Mouse (Mus musculus) frontal cortex, postnatal 14 days (tissue): ENCODE results near the gene E130308A19Rik.
A peak's percentile ranks its signal among the peaks of the same experiment; 100 is the strongest.
"Not testable (repeated sequence)": the region's sequence is repeated elsewhere in the genome, so short reads cannot be mapped to it uniquely, and the experiment has no call there.

Experiments used
- DNase-seq, 2 experiments: peaks; one replicate each; pipeline ENCODE4 v3.0.0; 2022; ENCODE audit warnings: low spot score in 2 of 2

E130308A19Rik gene

GRCm38 (mm10) chr4:59783685-59784279, 157.8 kb downstream of the E130308A19Rik start:
- peak; percentile 91 to 92 for DNase-seq

- no peak for DNase-seq
Observed at GRCm38 (mm10) chr4:59785412-59785811, 159.4 kb downstream of the E130308A19Rik start.

GRCm38 (mm10) chr4:59786661-59787060, 160.7 kb downstream of the E130308A19Rik start:
- DNase-seq, result peak; percentile 36 to 79

DNA sequence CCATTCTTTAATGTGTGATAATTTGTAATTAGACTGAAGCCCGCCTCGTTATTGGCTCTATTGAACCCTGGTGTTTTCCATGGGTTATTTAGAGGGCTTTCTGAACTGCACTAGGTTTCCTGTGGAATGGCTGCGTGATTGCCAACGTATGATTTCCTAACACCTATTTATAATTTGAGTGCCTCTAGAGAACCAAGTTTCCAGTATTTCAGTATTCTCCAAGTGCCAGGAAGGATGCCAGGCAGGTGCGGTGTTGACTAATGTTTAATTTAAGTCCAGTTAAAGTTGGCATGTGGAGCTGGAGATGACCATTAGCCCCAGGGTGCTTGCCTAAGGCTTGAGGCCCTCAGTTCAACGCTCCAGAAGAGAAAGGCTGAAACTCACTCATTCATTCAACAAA, 161.1 kb downstream of the E130308A19Rik start:
- DNase-seq, result no peak

DNA sequence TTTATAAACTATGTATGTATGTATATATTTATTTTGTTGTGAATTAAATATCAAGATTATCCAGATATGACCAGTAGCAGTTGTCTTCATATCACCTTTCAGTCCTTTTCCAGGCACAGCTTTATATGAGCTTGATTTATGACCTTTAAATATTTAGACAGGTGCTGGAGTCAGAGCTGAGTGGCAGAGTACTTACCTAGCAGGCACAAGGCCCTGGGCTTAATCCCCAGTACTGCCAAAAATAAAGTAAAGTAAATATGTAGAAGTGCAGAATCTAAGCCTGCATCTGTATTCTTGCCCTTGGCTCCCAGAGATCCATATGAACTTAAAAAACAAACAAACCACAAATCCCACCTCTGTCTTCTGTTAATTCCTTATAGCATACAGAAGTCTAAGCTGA, 163.0 kb downstream of the E130308A19Rik start:
- DNase-seq, result no peak

DNA sequence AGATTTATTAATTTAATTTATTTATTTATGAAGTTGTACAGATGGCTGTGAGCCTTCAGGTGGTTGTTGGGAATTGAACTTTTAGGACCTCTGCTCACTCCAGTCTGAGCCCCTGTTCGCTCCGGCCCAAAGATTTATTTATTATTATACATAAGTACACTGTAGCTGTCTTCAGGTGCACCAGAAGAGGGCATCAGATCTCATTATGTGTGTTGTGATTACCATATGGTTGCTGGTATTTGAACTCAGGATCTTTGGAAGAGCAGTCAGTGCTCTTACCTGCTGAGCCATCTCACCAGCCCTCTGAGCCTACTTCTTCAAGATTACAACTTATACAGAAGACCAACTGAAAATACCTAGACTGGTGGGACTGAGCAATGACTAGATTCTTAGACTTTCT, 167.6 kb downstream of the E130308A19Rik start:
- DNase-seq, result not testable (repeated sequence)

- no peak for DNase-seq
Observed at GRCm38 (mm10) chr4:59794116-59794515, 168.1 kb downstream of the E130308A19Rik start.

DNA sequence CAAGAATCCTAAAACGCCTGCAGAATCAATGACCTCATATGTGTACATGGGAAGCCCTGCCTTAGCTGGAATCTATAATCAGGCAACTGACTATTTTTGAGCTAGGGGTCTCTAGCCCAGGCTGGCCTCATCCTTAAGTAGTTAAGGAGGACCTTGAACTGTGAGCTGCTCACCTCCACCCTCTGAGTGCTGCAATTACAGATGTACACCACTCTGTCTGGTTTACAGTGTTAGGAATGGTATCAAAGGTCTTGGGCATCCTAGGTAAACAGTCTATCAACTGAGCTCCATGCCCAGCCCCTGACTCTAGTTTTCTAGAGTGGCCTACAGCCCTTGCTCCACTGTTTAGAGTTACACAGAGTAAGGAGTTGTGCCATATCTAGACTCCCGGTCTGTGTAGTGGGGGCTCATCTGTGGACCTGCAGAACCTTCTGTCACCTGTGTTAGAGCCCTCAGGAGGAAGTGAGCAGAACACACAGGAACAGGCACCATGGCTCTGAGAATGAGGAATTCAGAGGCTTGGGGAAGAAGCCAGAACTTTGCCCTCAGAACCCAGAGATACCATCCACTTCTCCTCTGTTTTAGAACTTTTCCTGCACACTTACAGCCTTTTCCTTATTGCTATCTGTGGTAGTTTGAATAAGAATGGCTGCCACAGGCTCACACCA, 169.9 kb downstream of the E130308A19Rik start:
- DNase-seq, result no peak

DNA sequence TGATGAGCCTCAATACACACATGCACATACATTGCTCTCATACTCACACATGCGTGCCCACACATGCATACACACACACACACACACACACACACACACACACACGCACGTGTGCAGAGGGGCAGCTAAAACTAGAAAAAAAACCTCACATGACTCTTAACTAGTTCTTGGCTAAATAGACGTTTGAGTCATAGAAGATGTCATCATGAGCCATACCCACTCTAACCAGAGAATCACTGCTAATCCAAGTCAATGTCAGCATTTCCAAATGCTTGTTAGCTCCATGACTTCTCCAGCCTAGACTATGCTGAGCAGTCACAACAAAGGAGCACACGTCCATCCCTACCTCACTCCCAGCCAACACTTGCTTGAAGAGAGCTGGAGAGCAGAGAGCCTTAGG, 174.2 kb downstream of the E130308A19Rik start:
- DNase-seq, result no peak

DNA sequence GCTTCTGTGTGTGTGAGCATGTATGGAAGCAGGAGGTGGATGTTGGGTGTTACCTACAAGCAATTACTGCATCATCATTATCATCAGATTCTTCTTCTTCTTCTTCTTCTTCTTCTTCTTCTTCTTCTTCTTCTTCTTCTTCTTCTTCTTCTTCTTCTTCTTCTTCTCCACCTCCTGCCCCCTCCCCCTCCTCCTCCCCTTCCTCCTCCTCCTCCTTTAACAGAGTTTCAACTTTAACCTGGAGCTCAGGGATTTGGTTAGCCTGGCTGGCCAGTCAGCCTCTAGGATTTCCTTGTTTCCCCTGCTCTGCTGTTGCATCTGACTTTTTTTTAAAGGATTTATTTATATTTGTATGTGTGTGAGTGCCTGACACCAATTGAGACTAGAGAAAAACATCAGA, 175.5 kb downstream of the E130308A19Rik start, which contains the start of gene Inip:
Gene Inip, minus strand, starts transcription at position 101 of the 400 bp plus-strand sequence.
- no peak for DNase-seq

DNA sequence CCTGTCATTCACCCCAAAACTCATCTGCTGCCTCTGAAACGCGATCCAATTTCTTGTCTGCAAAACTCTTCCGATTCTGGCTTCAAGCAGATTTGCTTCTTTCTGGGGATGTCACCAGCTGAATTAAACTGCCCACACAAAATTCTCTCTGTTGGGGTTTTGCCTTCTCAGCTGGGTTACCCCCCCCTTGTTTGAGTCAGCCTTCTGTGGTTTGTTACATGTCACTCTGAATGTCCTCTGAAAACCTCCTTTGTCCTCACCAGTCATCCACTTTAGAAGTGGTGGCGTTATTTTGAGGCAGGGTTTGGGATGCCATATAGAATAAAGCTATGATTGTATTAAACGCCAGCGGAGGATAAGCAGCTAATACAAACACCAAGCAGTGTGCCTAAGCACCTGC, 176.1 kb downstream of the E130308A19Rik start:
- no peak for DNase-seq

- no peak for DNase-seq
Observed at GRCm38 (mm10) chr4:59802792-59803191, 176.8 kb downstream of the E130308A19Rik start.

DNA sequence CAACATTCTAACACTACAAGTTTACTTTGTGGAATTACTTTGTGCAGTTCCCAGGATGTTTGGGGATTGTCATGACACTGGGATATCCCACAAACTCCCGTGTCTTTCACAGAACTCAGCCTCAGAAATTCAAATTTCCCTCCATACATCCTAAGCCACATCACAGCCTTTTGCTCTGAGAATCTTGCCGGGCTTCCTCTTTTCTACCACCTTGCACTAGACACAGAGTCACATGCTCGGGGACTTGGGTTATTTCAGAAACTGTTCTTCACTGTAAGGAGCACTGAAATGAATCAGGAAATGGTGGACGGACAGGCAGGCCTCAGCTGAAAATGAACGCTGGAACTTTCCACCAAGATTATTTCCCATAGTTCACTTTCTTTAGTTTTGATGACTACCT, 177.3 kb downstream of the E130308A19Rik start:
- no peak for DNase-seq

DNA sequence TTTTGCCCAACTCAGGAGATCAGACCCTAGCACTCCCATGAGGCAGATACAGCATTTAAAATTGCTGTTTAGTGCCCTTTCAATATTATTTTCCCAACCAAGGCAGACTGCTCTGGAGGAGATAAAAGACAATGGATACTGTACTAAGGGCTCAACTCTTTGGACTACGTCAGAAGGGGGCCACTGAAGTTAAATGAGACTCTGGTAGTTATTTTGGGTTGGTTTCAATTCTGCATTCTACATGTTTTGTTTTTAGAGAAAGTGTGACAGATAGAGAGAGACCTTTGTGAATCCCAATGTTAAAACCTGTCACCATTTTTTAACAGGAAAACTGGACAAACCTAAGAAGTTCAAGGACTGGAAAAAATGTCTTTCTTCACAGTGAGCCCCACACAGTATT, 178.7 kb downstream of the E130308A19Rik start:
- no peak for DNase-seq

DNA sequence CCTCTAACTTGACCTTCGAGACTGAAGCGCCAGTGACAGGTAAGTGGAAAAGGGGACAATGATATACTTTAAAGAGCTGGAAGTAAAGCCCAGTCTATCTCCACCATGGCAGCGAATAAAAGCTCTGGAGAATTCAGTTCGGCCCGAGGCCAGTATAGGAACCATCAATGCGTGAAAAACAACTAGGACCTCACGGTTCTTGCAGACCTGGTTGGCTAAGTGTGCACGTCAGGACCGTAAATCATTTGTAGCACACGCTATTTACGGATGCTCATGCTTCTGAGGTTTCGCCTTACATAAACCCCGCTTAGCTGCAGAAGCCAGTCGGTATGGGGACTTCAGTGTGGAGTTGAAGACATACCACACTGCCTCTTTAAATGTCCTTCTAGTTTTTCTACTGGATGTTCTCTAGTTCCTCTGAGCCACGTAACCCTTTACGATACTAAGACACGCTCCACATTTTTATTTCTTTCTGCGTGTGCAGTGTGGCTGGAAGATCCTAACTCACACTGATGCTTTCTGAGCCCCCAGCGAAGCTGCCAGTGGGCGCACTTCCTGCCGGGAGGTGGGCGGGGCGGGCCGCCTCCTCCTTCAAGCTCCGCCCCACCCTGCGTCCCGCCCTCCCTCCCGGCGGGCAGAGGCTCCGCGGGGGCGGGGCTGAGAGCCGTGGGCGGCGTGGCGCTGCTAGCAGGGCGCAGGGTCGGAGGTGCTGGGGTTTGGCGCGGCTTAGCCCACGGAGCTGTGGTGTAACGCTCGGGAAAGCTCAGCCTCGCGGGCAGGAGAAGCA, 179.4 kb downstream of the E130308A19Rik start, which contains the start of gene Snx30:
Gene Snx30, plus strand, starts transcription at position 660 of the 787 bp plus-strand sequence.
- DNase-seq, result peak; percentile 75 to 85

- DNase-seq, result no peak
Observed at GRCm38 (mm10) chr4:59805968-59806878, 180.2 kb downstream of the E130308A19Rik start.

DNA sequence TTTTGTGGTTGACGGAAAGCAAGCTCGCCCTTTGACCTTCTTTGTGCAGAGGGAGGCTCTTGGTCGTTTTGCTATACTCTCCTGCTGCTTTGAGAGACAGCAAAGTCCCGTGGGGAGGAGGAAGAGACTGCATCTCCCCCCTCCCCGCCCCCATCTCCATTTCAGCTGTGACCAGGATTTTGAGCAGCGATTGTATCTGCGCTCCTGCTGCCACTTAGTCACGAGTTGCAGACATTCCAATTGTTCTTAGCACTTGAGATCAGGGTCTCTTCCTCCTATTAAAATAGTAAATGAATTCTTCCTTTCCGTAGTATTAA, 180.8 kb downstream of the E130308A19Rik start:
- DNase-seq, result no peak

GRCm38 (mm10) chr4:59807521-59807920, 181.5 kb downstream of the E130308A19Rik start:
- DNase-seq, result no peak

- DNase-seq, result no peak
Observed at GRCm38 (mm10) chr4:59808396-59808795, 182.4 kb downstream of the E130308A19Rik start.
